Mouse (Mus musculus) brown adipose tissue, adult 24 weeks (tissue): ENCODE measurements around the gene Pih1d1. TPM values are rescaled to one million over a fixed set of nuclear protein-coding genes. Genes with fewer than 3 reads are reported as not detected.
"Not testable (repeated sequence)": the region's sequence is repeated elsewhere in the genome, so short reads cannot be mapped to it uniquely, and the experiment has no call there.

Source experiments
- H3K27ac ChIP-seq: fragments of 200-500 bp; replicated peaks from 2 replicates; pipeline ENCODE4 v1.5.1; 2012; ENCODE audit warnings: low read depth, mild to moderate bottlenecking, low read length
- H3K4me1 ChIP-seq: fragments of 200-500 bp; 2 replicates; pipeline ENCODE4 v1.6.1; 2012; ENCODE audit warnings: low read length, mixed read lengths; ENCODE audit not compliant: control insufficient read depth, insufficient read depth, insufficient read length
- H3K4me3 ChIP-seq: fragments of 200-500 bp; 2 replicates; pipeline ENCODE4 v1.5.1; 2012; ENCODE audit warnings: low read depth, mild to moderate bottlenecking, low read length, moderate library complexity; ENCODE audit not compliant: insufficient read depth
- polyA plus RNA-seq: library from polyadenylated mRNA; stranded (reverse); fragments of >200 nt; gene quantifications from 2 replicates; pipeline ENCODE4 v1.2.4, GENCODE M21; 2012; ENCODE audit not compliant: missing spikeins, insufficient read depth, insufficient read length

Pih1d1 gene
- polyA plus RNA-seq, 1 experiment = 66.3 TPM

DNA sequence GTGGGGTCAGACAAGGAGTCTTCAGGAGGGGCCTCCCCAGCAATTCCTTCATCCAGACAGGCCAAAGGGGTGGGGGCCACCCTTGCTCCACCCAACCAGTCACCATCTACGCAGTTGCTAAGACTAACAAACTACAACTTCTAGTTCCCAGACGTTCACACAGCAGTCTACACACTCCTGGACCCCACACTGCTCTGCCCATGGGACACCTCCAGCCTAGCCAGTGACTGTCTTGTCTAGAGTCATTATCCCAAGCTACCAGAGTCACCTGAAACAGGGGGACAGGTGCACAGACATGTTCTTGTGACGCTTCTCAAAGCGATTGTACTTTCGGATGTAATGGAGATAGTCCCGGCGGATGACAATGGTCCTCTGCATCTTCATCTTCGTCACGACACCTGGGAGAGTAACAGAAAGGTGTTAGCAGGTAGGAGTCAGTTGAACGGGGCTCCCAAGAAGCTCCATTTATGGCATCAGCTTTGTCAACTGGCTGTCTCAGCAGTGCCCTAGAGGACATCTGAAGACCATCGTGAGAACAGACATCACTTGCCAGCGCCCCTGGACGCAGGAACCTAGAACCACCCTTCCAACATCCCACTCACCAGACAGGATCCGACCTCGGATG lies 31.4 kb upstream of the Pih1d1 start:
- H3K4me1 ChIP-seq = peaks cover 16% of the 10 kb centered on the region
- H3K27ac ChIP-seq = peak overlapping the region; percentile 89
- H3K4me3 ChIP-seq = peak overlapping the region; percentile 75

DNA sequence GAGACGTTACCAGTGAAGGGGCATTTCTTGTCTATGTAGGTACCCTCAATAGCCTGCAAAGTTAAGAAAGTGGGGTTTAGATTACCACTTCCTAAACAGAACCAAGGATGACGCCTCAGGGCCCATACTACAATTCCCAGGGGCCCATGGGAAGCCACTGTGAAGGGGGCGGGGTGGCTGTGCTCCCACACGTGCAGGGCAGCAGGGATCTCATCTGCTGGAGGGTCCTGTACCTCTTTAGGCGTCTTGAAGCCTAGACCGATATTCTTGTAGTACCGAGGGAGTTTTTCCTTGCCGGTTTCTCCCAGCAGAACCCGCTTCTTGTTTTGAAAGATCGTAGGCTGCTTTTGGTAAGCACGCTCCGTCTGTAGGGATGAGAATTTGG lies 30.9 kb upstream of the Pih1d1 start:
- H3K4me1 ChIP-seq = peaks cover 17% of the 10 kb centered on the region
- H3K4me3 ChIP-seq = peak overlapping the region; percentile 75
- H3K27ac ChIP-seq = peak overlapping the region; percentile 89

DNA sequence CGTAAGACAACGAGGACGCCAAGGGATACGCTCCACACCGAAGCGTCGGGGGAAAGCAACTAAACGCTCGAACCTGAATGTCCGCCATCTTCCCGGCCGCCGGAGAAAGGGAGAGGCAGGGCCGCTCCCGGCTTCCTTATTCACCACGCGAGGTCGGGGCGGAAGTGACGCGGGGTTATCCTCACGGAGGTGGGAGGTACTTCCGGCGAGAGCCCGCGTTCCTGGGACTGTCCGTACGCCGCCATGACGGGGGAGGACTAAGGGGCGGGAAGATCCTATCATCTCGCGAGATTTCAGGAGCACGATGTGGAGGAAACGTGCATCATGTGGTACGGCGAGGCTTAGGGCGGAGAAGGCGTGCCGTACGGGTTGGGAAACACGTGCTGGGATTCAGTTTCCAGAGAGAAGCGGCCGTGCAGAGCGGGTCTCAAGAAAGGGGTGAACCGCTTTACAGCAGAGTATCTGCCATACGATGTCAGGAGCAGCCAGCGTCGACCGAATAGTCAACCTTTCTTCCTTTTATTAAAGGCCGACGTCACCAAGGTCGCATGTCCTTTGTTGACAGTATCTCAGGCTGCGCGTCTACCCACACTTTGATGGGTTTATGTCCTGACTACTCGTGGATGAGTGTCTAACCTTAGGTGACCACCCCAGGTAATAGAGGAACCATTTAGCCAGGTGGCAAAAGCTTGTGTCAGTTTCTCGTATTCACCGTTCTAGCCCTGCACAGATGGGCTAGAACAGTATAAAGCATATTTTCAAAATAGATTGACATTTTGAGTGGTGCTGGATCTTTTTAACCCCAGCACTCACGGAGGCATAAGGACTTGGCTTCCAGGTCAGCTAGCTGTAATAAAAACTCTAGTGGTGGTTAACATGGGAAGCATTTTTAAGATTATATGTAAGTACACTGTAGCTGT lies 29.6 kb upstream of the Pih1d1 start, which contains the start of gene Rps11:
Gene Rps11 (minus strand): TSS at position 216 of the 920 bp plus-strand sequence.
- Histone ChIP-seq H3K4me1 (peaks cover 17% of the 10 kb centered on the region), H3K4me3 (peak within 1 kb of the TSS; percentile 75), H3K27ac (peak within 1 kb of the TSS; percentile 89)

DNA sequence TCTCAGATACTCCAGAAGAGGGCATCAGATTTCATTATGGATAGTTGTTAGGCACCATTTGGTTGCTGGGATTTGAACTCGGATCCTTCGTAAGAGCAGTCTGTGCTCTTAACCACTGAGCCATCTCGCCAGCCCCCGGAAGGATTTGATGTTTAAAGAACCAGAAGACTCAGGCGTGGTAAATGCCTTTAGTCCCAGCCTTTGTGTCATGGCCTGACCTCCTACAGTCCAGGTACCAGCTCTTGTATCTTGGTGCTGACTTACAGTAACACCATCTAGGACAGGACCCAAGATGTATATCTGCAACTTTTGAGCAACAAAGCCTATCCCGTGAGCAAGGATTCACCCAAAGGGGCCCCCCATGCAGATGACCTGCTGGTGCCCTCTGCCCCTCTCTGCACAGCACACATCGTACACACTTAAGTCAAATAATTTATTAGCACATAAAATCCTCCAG lies 28.9 kb upstream of the Pih1d1 start:
- Histone ChIP-seq H3K4me3 (no peak overlapping the region), H3K4me1 (peaks cover 20% of the 10 kb centered on the region), H3K27ac (no peak overlapping the region)

DNA sequence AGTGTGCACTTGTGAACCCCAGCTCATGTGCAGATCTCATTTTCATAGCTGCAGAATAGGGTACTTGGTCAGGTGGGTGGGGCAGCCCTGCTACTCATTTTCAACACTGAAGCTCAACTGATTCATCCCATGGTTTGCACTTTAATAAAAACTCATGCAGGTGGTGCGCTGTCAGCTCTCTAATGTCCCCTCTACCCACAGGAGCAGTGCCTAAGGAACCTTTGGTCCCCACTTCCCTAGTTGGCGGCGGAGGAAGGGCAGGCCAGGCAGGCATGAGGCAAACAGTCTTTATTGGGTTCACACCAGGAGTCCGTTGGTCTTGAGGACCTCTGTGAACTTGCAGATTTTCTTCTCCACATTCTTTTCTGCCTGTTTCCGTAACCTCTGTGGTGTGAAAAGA lies 28.5 kb upstream of the Pih1d1 start:
- not testable (repeated sequence) for H3K4me3 ChIP-seq, H3K27ac ChIP-seq
- peaks cover 20% of the 10 kb centered on the region for H3K4me1 ChIP-seq

DNA sequence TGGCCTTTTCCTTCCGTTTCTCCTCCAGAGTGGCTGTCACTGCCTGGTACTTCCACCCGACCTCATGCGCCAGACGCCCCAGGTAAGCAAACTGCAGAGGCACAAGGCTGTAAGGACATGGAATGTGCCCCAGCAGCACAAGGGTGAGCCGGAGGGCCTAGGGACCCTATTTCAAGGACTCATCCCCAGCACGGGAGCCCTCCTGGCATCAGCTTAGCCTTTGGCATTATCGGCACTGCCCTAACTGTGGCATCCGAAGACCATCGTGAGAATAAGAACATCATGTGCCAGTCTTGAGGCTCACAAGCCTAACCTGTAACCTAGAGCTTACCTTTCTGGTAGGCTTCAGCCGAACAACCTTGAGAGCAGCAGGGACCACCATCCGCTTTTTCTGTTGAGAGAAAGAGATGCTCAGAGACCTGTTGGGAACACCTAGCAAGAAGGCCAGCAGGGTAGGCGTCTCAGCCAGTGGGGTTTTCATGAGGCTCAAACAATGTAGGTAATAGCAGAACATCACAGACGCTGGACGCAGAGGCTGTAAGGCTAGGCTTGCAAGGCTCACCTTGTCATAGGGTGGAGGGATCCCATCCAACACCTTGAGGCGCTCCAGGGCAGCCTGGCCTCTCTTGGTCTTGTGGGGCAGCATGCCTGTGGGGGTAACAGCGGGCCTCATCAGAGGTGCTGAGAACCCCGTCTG lies 27.8 kb upstream of the Pih1d1 start:
- Histone ChIP-seq H3K4me1 (peaks cover 17% of the 10 kb centered on the region), H3K4me3 (no peak overlapping the region)

DNA sequence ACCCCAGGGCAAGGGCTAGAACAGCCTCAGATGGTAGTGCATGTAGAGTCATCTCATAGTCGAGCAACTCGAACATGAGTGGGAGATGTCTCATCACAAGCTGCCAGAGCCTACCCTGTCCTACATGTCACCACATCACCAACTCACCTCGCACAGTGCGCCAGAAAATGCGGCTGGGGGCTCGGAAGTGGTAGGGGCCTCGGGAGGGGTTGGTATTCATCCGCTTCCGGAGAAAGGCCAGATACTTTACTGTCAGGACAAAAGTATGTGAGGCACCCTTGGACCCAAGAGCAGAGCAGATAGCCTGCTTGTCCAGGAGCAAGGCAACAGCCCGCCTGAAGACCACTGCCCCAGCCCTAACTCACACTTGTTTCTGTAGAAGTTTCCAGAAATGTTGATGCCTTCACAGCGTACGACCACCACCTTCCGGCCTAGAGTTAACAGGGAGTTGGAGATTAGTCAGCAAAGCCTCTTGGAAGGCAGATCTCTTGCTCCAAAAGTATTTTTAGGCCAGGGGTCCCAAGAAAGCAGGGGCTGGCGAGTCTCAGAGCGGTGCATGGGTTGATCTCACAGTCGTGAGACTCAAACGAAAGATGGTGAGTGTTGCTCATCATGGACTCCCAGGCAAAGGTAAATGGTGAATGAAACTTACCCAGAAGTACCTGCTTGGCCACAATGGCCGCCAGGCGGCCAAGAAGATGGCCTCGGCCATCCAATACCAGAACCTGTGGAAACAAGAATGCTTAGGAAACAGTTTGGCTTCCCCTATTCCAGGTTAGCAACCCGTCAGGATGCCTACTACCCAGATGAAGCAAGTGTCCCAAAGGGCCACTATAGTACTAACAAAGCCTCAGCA lies 27.0 kb upstream of the Pih1d1 start:
- peaks cover 12% of the 10 kb centered on the region for H3K4me1 ChIP-seq
- H3K27ac ChIP-seq = no peak overlapping the region
- H3K4me3 ChIP-seq = peak overlapping the region; percentile 90

More for the DNA sequence above, 27.8 kb upstream of the Pih1d1 start:
- H3K27ac ChIP-seq = no peak overlapping the region

DNA sequence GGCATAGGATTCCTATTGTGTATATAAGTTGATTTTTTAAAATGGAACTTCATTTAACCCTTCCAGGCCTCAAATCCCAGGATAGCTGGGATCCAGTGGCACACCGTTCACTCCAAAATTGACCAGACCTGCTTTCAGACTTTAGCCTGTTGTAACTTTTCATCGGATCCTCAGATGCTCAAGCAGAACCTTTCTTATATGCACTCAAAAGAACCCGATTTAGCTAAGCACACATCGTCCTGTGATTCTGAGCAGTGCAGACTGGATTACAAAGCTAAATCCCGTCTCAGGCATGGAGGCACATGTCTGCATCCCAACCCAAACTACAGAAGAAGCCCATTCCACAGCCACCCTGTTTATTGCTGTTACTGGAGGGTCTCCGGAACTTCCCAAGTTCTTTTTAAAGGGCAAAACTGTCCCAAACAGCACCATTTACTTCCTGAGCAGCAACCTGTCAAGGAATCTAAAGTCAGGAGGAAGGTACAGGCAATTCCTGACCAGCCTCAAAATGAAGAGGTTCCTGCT lies 26.3 kb upstream of the Pih1d1 start:
- H3K27ac ChIP-seq = peak overlapping the region; percentile 86
- H3K4me1 ChIP-seq = peaks cover 11% of the 10 kb centered on the region
- peak overlapping the region; percentile 90 for H3K4me3 ChIP-seq

DNA sequence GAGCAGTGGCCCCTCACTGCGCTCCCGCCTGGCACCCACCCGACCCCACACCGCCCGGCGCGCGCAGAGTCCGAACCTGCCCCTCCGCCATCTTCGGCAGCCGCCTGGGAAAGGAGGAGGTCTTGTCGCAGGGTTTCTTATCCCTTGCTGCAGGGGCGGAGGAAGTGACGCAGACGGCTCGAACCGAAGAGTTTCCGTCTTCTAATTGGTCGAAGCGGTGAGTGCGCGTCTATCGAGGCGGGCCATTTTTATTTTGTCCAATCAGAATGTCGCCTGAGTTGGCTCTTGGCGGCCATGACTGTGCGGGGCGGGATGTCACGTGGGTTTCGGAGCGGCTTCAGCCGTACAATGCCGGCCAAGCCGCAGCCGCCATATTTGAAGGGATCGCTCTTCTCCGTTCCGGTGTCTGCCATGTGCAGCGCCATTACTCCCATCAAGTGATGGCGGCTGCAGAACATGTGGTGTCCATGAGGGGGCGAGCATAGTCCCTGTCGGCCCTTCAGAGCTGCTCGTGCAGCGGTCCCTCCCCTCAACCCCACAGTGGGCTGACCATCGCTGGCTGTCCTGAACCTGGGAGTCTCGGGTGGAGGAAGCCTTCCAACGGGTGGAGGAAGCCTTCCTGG lies 25.4 kb upstream of the Pih1d1 start, which contains the start of gene Rpl13a:
Gene Rpl13a (minus strand): TSS at position 138 of the 623 bp plus-strand sequence.
- H3K4me3 ChIP-seq = peak within 1 kb of the TSS; percentile 90
- H3K4me1 ChIP-seq = peaks cover 11% of the 10 kb centered on the region; the same call in 1 of the 2 replicates

DNA sequence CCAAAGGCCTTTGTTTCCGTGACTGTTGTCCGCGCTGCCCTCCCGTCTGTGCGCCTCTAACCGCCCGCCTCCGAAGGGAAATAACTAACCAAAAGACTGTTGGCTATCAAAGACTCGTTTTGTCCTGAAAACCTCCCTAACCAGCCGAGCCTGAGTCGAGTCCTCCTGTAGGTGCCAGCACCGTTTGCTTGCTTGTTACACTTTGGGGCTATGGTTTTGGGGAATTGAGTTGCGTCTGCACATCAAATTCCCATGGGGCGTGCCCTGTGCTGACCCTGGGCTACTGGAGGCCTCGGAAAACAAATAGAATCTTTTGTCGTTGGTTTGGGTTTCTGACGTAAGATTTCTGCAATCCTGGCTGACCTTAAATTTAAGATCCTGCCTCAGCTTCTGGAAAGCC lies 24.8 kb upstream of the Pih1d1 start:
- peak overlapping the region; percentile 90 for H3K27ac ChIP-seq
- H3K4me1 ChIP-seq = peaks cover 11% of the 10 kb centered on the region; the same call in 1 of the 2 replicates
- peak overlapping the region; percentile 73 for H3K4me3 ChIP-seq

More for the DNA sequence above, 25.4 kb upstream of the Pih1d1 start, which contains the start of gene Rpl13a:
- H3K27ac ChIP-seq = peak within 1 kb of the TSS; percentile 90

DNA sequence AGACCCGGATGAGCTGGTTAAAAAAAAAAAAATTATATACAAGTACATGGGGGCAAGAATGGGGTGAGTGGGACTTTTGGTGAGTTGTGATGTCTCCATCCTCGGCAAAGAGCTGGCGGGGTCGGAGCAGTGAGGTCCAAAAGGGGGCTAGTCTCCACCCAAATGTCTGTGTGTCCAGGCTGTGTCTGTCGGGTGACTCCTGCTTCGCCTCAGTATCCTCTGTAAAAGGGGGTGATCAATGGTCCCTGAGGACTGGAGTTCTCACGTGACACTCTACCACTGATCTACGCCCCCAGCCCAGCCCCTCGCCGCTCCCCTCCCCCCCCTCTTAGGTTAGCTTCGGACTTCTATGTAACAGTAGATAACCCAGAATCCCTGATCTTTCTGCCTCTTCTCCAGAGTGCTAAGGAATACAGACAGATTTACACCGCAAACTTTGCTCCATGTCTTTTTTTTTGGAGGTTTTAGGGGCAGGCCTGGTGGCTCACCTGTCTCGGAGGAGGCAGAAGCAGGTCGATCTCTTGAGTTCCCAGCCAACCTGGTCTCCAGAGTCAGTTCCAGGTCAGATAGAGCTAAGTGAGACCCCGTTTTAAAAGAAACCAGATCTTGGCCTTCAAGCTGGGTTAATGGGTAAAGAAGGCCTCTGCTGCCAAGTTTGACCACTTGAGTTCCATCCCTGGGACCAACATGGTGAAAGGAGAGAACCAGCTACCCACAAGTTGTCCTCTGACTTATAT lies 24.2 kb upstream of the Pih1d1 start:
- Histone ChIP-seq H3K4me1 (peaks cover 13% of the 10 kb centered on the region; the same call in 1 of the 2 replicates), H3K27ac (peak overlapping the region; percentile 90), H3K4me3 (peak overlapping the region; percentile 73)

DNA sequence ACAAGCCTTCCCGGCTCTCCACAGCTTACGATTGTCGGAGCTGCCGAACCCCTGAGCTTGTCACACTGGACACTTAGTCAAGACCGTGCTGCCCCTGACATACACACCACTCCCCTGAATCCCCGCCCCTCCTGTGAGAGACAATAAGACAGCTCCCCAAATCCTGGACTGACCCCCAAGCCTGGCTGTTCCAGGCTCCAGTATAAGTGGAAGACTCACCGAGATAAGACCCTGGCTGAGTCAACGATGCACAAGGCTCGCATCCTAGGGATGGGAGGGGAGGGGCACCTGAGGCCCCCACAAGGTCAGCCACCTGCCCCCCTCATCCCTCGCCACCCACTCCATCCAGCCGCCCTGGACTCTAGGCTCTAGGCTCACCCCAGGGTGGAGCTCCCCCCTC lies 22.3 kb upstream of the Pih1d1 start:
- H3K4me1 ChIP-seq = peaks cover 13% of the 10 kb centered on the region; the same call in 1 of the 2 replicates
- no peak overlapping the region for H3K27ac ChIP-seq
- H3K4me3 ChIP-seq = no peak overlapping the region
